Mouse (Mus musculus) right cerebral cortex, postnatal 14 days (tissue): ENCODE data around the gene Itprip.

ENCODE experiments used
- DNase-seq: peaks from one replicate; pipeline ENCODE4 v3.0.0; 2022

Itprip gene

GRCm38 (mm10) chr19:47884296-47885085, 34.6 kb downstream of the Itprip start:
- DNase-seq, result no peak

- no peak for DNase-seq
Measured at GRCm38 (mm10) chr19:47882882-47883254, 36.2 kb downstream of the Itprip start.

- peak; percentile 83 for DNase-seq
Measured at GRCm38 (mm10) chr19:47882151-47882881, 36.8 kb downstream of the Itprip start.

GRCm38 (mm10) chr19:47881538-47881937, 37.6 kb downstream of the Itprip start:
- DNase-seq, result no peak

GRCm38 (mm10) chr19:47876252-47876651, 42.8 kb downstream of the Itprip start:
- DNase-seq, result no peak

- DNase-seq, result peak; percentile 43
Measured at GRCm38 (mm10) chr19:47871515-47871914, 47.6 kb downstream of the Itprip start.

- DNase-seq, result no peak
Measured at GRCm38 (mm10) chr19:47870102-47870666, 48.9 kb downstream of the Itprip start.

GRCm38 (mm10) chr19:47869516-47869915, 49.6 kb downstream of the Itprip start:
- DNase-seq, result no peak

- DNase-seq, result no peak
Measured at GRCm38 (mm10) chr19:47868951-47869350, 50.1 kb downstream of the Itprip start.

- DNase-seq, result no peak
Measured at GRCm38 (mm10) chr19:47867628-47868175, 51.4 kb downstream of the Itprip start.

- DNase-seq, result peak; percentile 94
Measured at GRCm38 (mm10) chr19:47865353-47865947, 53.6 kb downstream of the Itprip start, which contains the start of gene Gsto2. TSS of gene Gsto2 (plus strand) at chr19:47865534.

- DNase-seq, result no peak
Measured at GRCm38 (mm10) chr19:47864721-47865120, 54.4 kb downstream of the Itprip start.

- no peak for DNase-seq
Measured at GRCm38 (mm10) chr19:47864051-47864450, 55.0 kb downstream of the Itprip start.

- DNase-seq, result no peak
Measured at GRCm38 (mm10) chr19:47862581-47862980, 56.5 kb downstream of the Itprip start.

- no peak for DNase-seq
Measured at GRCm38 (mm10) chr19:47859180-47859579, 59.9 kb downstream of the Itprip start.

- no peak for DNase-seq
Measured at GRCm38 (mm10) chr19:47857957-47858942, 60.8 kb downstream of the Itprip start.

GRCm38 (mm10) chr19:47854796-47855783, 64.0 kb downstream of the Itprip start, which contains the start of gene Gsto1:
TSS of gene Gsto1 (plus strand) at chr19:47854970.
- peak; percentile 87 for DNase-seq

- no peak for DNase-seq
Measured at GRCm38 (mm10) chr19:47853951-47854795, 64.9 kb downstream of the Itprip start.

GRCm38 (mm10) chr19:47853053-47853452, 66.0 kb downstream of the Itprip start:
- DNase-seq, result no peak
